Mouse (Mus musculus) ovary, postnatal 10 days (tissue): ENCODE results near the gene Tlnrd1.
"Not testable (repeated sequence)": the region's sequence is repeated elsewhere in the genome, so short reads cannot be mapped to it uniquely, and the experiment has no call there.

Experiments used
- DNase-seq: peaks from one replicate; pipeline ENCODE4 v3.0.0; 2022; ENCODE audit warnings: low spot score

Gene Tlnrd1

GRCm38 (mm10) chr7:83884021-83884658, at the start of gene Tlnrd1, which contains the start of gene Mesd:
Gene Tlnrd1 (minus strand): TSS chr7:83884305.
Gene Mesd (plus strand): TSS chr7:83884466.
- peak; percentile 74 for DNase-seq

- DNase-seq, result no peak
Observed at GRCm38 (mm10) chr7:83921637-83922036, 37.5 kb upstream of the Tlnrd1 start.

- no peak for DNase-seq
Observed at GRCm38 (mm10) chr7:83920241-83920640, 36.1 kb upstream of the Tlnrd1 start.

GRCm38 (mm10) chr7:83914566-83914965, 30.5 kb upstream of the Tlnrd1 start:
- DNase-seq, result peak; percentile 77

- no peak for DNase-seq
Observed at GRCm38 (mm10) chr7:83913995-83914394, 29.9 kb upstream of the Tlnrd1 start.

GRCm38 (mm10) chr7:83913405-83913932, 29.4 kb upstream of the Tlnrd1 start:
- DNase-seq, result no peak

- DNase-seq, result no peak
Observed at GRCm38 (mm10) chr7:83911909-83912308, 27.8 kb upstream of the Tlnrd1 start.

GRCm38 (mm10) chr7:83904831-83905230, 20.7 kb upstream of the Tlnrd1 start:
- DNase-seq, result no peak

GRCm38 (mm10) chr7:83902296-83903145, 18.4 kb upstream of the Tlnrd1 start:
- no peak for DNase-seq

- DNase-seq, result no peak
Observed at GRCm38 (mm10) chr7:83901425-83901824, 17.3 kb upstream of the Tlnrd1 start.

GRCm38 (mm10) chr7:83900519-83900918, 16.4 kb upstream of the Tlnrd1 start:
- DNase-seq, result no peak

GRCm38 (mm10) chr7:83898267-83898666, 14.2 kb upstream of the Tlnrd1 start:
- DNase-seq, result no peak

GRCm38 (mm10) chr7:83896077-83896740, 12.1 kb upstream of the Tlnrd1 start:
- no peak for DNase-seq

- DNase-seq, result no peak
Observed at GRCm38 (mm10) chr7:83894348-83894747, 10.2 kb upstream of the Tlnrd1 start.

GRCm38 (mm10) chr7:83892333-83892669, 8.2 kb upstream of the Tlnrd1 start:
- DNase-seq, result no peak

- peak; percentile 99 for DNase-seq
Observed at GRCm38 (mm10) chr7:83891433-83892332, 7.6 kb upstream of the Tlnrd1 start.

- not testable (repeated sequence) for DNase-seq
Observed at GRCm38 (mm10) chr7:83889946-83890345, 5.8 kb upstream of the Tlnrd1 start.

GRCm38 (mm10) chr7:83889383-83889782, 5.3 kb upstream of the Tlnrd1 start:
- no peak for DNase-seq

- no peak for DNase-seq
Observed at GRCm38 (mm10) chr7:83886366-83887129, 2.4 kb upstream of the Tlnrd1 start.

GRCm38 (mm10) chr7:83885835-83886234, 1.7 kb upstream of the Tlnrd1 start:
- no peak for DNase-seq
